Mouse (Mus musculus): ENCODE measurements around the gene Mpz. TPM values are rescaled to one million over a fixed set of nuclear protein-coding genes. Genes with fewer than 3 reads are reported as not detected.
A peak's percentile ranks its signal among the peaks of the same experiment; 100 is the strongest.

Gene Mpz
- polyA plus RNA-seq, 1 experiment, result not detected

GRCm38 (mm10) chr1:171183620-171184019 is 33.1 kb downstream of the Mpz start:
- Histone ChIP-seq H3K27ac (ENCODE audit: insufficient read depth, low read depth, low read length) (peak overlapping the region; percentile 100), H3K4me1 (ENCODE audit: control insufficient read depth, insufficient read depth, low read length) (peaks cover 63% of the 10 kb centered on the region), H3K4me3 (ENCODE audit: insufficient read depth, low read length) (peak overlapping the region; percentile 46; the same call in 1 of the 2 replicates)
- TF ChIP-seq POLR2A (IDR thresholded peaks at IDR 0.05; ENCODE audit: borderline replicate concordance, low read depth, low read length) (no peak), CTCF (IDR thresholded peaks at IDR 0.05; ENCODE audit: low read depth, low read length) (no peak)

GRCm38 (mm10) chr1:171184314-171184713 is 33.8 kb downstream of the Mpz start:
- TF ChIP-seq CTCF (IDR thresholded peaks at IDR 0.05; ENCODE audit: low read depth, low read length), result no peak
- peaks cover 68% of the 10 kb centered on the region for H3K4me1 ChIP-seq (ENCODE audit: control insufficient read depth, insufficient read depth, low read length)
- peak overlapping the region; percentile 46 for H3K4me3 ChIP-seq (ENCODE audit: insufficient read depth, low read length)
- peak overlapping the region; percentile 100 for H3K27ac ChIP-seq (ENCODE audit: insufficient read depth, low read depth, low read length)

- Histone ChIP-seq H3K4me3 (ENCODE audit: insufficient read depth, low read length) (no peak overlapping the region), H3K4me1 (ENCODE audit: control insufficient read depth, insufficient read depth, low read length) (peaks cover 57% of the 10 kb centered on the region), H3K27ac (ENCODE audit: insufficient read depth, low read depth, low read length) (peak overlapping the region; percentile 100)
- no peak for TF ChIP-seq CTCF (IDR thresholded peaks at IDR 0.05; ENCODE audit: low read depth, low read length)
- TF ChIP-seq POLR2A (IDR thresholded peaks at IDR 0.05; ENCODE audit: borderline replicate concordance, low read depth, low read length), result no peak
These were observed 35.1 kb downstream of the Mpz start for GRCm38 (mm10) chr1:171185655-171186054.

GRCm38 (mm10) chr1:171187851-171188700 is 37.6 kb downstream of the Mpz start:
- Histone ChIP-seq H3K27ac (ENCODE audit: insufficient read depth, low read depth, low read length) (no peak overlapping the region; the same call in 1 of the 2 replicates), H3K4me1 (ENCODE audit: control insufficient read depth, insufficient read depth, low read length) (peaks cover 47% of the 10 kb centered on the region), H3K4me3 (ENCODE audit: insufficient read depth, low read length) (no peak overlapping the region)
- TF ChIP-seq POLR2A (IDR thresholded peaks at IDR 0.05; ENCODE audit: borderline replicate concordance, low read depth, low read length) (no peak), CTCF (IDR thresholded peaks at IDR 0.05; ENCODE audit: low read depth, low read length) (no peak)

- TF ChIP-seq CTCF (IDR thresholded peaks at IDR 0.05; ENCODE audit: low read depth, low read length) (no peak), POLR2A (IDR thresholded peaks at IDR 0.05; ENCODE audit: borderline replicate concordance, low read depth, low read length) (no peak)
- Histone ChIP-seq H3K4me1 (ENCODE audit: control insufficient read depth, insufficient read depth, low read length) (peaks cover 52% of the 10 kb centered on the region), H3K27ac (ENCODE audit: insufficient read depth, low read depth, low read length) (no peak overlapping the region), H3K4me3 (ENCODE audit: insufficient read depth, low read length) (no peak overlapping the region)
These were observed 38.5 kb downstream of the Mpz start for GRCm38 (mm10) chr1:171189046-171189445.

GRCm38 (mm10) chr1:171189476-171190114 is 39.1 kb downstream of the Mpz start:
- no peak overlapping the region for H3K27ac ChIP-seq (ENCODE audit: insufficient read depth, low read depth, low read length)
- TF ChIP-seq CTCF (IDR thresholded peaks at IDR 0.05; ENCODE audit: low read depth, low read length), result no peak
- TF ChIP-seq POLR2A (IDR thresholded peaks at IDR 0.05; ENCODE audit: borderline replicate concordance, low read depth, low read length), result no peak
- H3K4me3 ChIP-seq (ENCODE audit: insufficient read depth, low read length), result no peak overlapping the region
- peaks cover 54% of the 10 kb centered on the region for H3K4me1 ChIP-seq (ENCODE audit: control insufficient read depth, insufficient read depth, low read length)

GRCm38 (mm10) chr1:171190832-171191231 is 40.3 kb downstream of the Mpz start:
- TF ChIP-seq POLR2A (IDR thresholded peaks at IDR 0.05; ENCODE audit: borderline replicate concordance, low read depth, low read length) (no peak), CTCF (IDR thresholded peaks at IDR 0.05; ENCODE audit: low read depth, low read length) (no peak)
- Histone ChIP-seq H3K4me3 (ENCODE audit: insufficient read depth, low read length) (no peak overlapping the region), H3K27ac (ENCODE audit: insufficient read depth, low read depth, low read length) (no peak overlapping the region), H3K4me1 (ENCODE audit: control insufficient read depth, insufficient read depth, low read length) (peaks cover 44% of the 10 kb centered on the region)

GRCm38 (mm10) chr1:171192283-171192682 is 41.8 kb downstream of the Mpz start:
- H3K4me1 ChIP-seq (ENCODE audit: control insufficient read depth, insufficient read depth, low read length), result peaks cover 33% of the 10 kb centered on the region
- no peak overlapping the region for H3K27ac ChIP-seq (ENCODE audit: insufficient read depth, low read depth, low read length)
- TF ChIP-seq POLR2A (IDR thresholded peaks at IDR 0.05; ENCODE audit: borderline replicate concordance, low read depth, low read length) (no peak), CTCF (IDR thresholded peaks at IDR 0.05; ENCODE audit: low read depth, low read length) (no peak)
- H3K4me3 ChIP-seq (ENCODE audit: insufficient read depth, low read length), result no peak overlapping the region

- Histone ChIP-seq H3K4me3 (ENCODE audit: insufficient read depth, low read length) (no peak overlapping the region), H3K27ac (ENCODE audit: insufficient read depth, low read depth, low read length) (no peak overlapping the region), H3K4me1 (ENCODE audit: control insufficient read depth, insufficient read depth, low read length) (peaks cover 23% of the 10 kb centered on the region)
- TF ChIP-seq CTCF (IDR thresholded peaks at IDR 0.05; ENCODE audit: low read depth, low read length) (no peak), POLR2A (IDR thresholded peaks at IDR 0.05; ENCODE audit: borderline replicate concordance, low read depth, low read length) (no peak)
These were observed 42.8 kb downstream of the Mpz start for GRCm38 (mm10) chr1:171193093-171193840.

Measured in bone marrow macrophage, adult 2 months (primary cell).